Mouse (Mus musculus): ENCODE data around the gene Sf3a2. TPM values are rescaled to one million over a fixed set of nuclear protein-coding genes. Genes with fewer than 3 reads are reported as not detected.

Sf3a2 gene
- polyA plus RNA-seq (2014; fragmentation: Nextera tagmentation; extraction: Ambion mirVana), result 92.6 and 93.9 TPM in 2 replicates

DNA sequence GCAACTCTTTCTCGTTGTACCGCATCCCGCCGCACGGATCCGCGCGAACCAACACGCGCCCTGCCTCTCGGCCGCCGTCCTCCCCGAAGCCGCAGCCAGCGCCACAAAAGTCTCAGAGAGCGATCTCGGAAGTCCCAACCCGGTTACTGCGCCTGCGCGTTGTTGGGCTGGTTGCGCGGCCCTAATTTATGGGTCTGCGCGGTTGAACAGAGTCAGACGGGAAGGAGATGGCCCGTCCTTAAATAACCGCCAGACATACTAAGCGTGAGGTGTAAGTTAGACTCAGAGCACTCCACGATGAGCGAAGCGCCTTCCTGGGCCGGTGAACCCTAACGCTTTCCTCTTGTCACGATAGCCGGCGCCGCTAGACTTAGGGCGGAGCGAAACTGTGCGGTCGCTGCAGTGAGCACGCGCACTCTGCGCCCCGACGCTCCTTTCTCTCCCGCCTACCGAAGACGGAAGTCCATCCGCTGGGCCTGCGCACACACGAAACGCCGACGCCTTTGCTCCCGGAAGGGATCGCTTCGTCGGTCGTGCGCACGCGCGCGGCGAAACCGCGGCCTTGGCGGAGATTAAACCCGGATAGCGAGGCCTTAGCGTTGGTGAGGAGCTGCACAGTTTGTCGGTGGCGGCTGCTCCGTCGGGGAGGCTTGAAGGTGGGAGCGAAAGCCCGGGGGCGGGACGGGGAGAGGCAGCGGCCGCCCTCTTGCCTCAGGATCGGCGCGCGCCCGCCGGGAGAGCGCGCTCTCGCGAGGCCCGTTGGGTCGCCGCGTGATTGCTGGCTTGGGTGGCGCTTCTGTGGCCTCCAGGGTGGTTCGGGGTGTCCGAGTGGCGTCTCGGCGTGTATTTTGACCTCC is at the start of gene Sf3a2, which contains the start of gene Plekhj1:
Gene Sf3a2, plus strand, starts transcription at position 49 of the 857 bp plus-strand sequence.
Gene Plekhj1, minus strand, starts transcription at position 477 of the 857 bp plus-strand sequence.
- DNase-seq (ENCODE audit: low spot score) (peak; percentile 96), ATAC-seq (replicated peaks; ENCODE audit: insufficient number of reproducible peaks, low FRiP score, low TSS enrichment, low read depth) (peak; percentile 84)
- Histone ChIP-seq H3K4me2 (ENCODE audit: low read depth, low read length) (peak within 1 kb of the TSS; percentile 89), H3K4me3 (ENCODE audit: low read depth, low read length) (peak within 1 kb of the TSS; percentile 87), H3K27me3 (ENCODE audit: control insufficient read depth, insufficient read depth, low read length) (no peaks in the 10 kb centered on the region), H3K4me1 (ENCODE audit: control insufficient read depth, insufficient read depth, low read length) (no peaks in the 10 kb centered on the region), H3K36me3 (replicated peaks; ENCODE audit: control insufficient read depth, insufficient read depth, low read depth, low read length) (peaks cover 13% of the 10 kb centered on the region), H3K27ac (replicated peaks; ENCODE audit: low read depth, low read length) (peak within 1 kb of the TSS; percentile 96), H3K9ac (replicated peaks; ENCODE audit: low read length) (peak within 1 kb of the TSS; percentile 94), H3K9me3 (replicated peaks; ENCODE audit: control insufficient read depth, low read length) (no peaks in the 10 kb centered on the region)
- WGBS, result under 1% methylated on average over 102 of the region's 104 CpGs

GRCm38 (mm10) chr10:80748609-80749008 is 49.4 kb upstream of the Sf3a2 start:
- Histone ChIP-seq H3K4me1 (ENCODE audit: control insufficient read depth, insufficient read depth, low read length) (no peaks in the 10 kb centered on the region), H3K9me3 (replicated peaks; ENCODE audit: control insufficient read depth, low read length) (no peaks in the 10 kb centered on the region), H3K4me3 (ENCODE audit: low read depth, low read length) (no peak overlapping the region), H3K36me3 (replicated peaks; ENCODE audit: control insufficient read depth, insufficient read depth, low read depth, low read length) (no peaks in the 10 kb centered on the region), H3K9ac (replicated peaks; ENCODE audit: low read length) (no peak overlapping the region), H3K4me2 (ENCODE audit: low read depth, low read length) (no peak overlapping the region), H3K27me3 (ENCODE audit: control insufficient read depth, insufficient read depth, low read length) (no peaks in the 10 kb centered on the region), H3K27ac (replicated peaks; ENCODE audit: low read depth, low read length) (no peak overlapping the region)
- DNase-seq (ENCODE audit: low spot score), result peak; percentile 92
- WGBS, result 10% methylated on average over 6 of the region's 6 CpGs
- ATAC-seq (replicated peaks; ENCODE audit: insufficient number of reproducible peaks, low FRiP score, low TSS enrichment, low read depth), result no peak

DNA sequence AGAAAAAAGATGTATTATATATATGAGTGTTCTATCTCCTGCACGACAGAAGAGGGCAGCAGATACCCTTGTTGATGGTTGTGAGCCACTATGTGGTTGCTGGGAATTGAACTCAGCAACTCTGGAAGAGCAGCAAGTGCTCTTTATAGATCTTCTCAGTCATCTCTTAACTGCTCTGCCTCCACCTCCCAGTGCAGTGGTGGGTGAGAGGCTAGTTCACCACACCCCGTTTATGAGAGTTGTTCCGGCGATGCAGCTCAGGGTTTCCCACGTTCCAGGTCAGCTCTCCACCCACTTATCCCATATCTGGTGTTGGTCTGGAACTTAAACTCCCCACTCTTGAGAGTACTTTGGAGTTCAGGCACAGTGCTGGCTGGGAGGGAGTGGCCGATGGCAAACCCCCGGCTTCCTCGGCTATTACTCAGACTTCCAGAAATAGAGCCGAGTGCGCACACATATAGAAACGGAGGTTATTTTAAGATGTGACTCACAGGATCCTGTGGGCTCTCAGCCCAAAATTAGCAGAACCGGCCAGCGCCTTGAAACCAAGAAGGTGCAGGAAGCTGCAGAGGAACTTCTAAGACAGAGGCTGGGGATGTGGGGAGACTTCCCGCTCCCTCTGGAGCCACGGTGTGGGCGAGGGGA is 46.7 kb upstream of the Sf3a2 start:
- Histone ChIP-seq H3K27me3 (ENCODE audit: control insufficient read depth, insufficient read depth, low read length) (no peaks in the 10 kb centered on the region), H3K9me3 (replicated peaks; ENCODE audit: control insufficient read depth, low read length) (no peaks in the 10 kb centered on the region), H3K4me1 (ENCODE audit: control insufficient read depth, insufficient read depth, low read length) (peaks cover 3% of the 10 kb centered on the region; the same call in 1 of the 2 replicates), H3K4me3 (ENCODE audit: low read depth, low read length) (no peak overlapping the region), H3K27ac (replicated peaks; ENCODE audit: low read depth, low read length) (no peak overlapping the region), H3K4me2 (ENCODE audit: low read depth, low read length) (peak overlapping the region; percentile 36; the same call in 1 of the 2 replicates), H3K36me3 (replicated peaks; ENCODE audit: control insufficient read depth, insufficient read depth, low read depth, low read length) (no peaks in the 10 kb centered on the region), H3K9ac (replicated peaks; ENCODE audit: low read length) (no peak overlapping the region)
- 18% methylated on average over 16 of the region's 16 CpGs for WGBS
- ATAC-seq (replicated peaks; ENCODE audit: insufficient number of reproducible peaks, low FRiP score, low TSS enrichment, low read depth) (no peak), DNase-seq (ENCODE audit: low spot score) (no peak)

- DNase-seq (ENCODE audit: low spot score), result peak; percentile 85
- H3K27me3 ChIP-seq (ENCODE audit: control insufficient read depth, insufficient read depth, low read length), result no peaks in the 10 kb centered on the region
- 5% methylated on average over 6 of the region's 6 CpGs for WGBS
- H3K9me3 ChIP-seq (replicated peaks; ENCODE audit: control insufficient read depth, low read length), result no peaks in the 10 kb centered on the region
- no peak overlapping the region for H3K4me3 ChIP-seq (ENCODE audit: low read depth, low read length)
- H3K9ac ChIP-seq (replicated peaks; ENCODE audit: low read length), result no peak overlapping the region
- H3K4me1 ChIP-seq (ENCODE audit: control insufficient read depth, insufficient read depth, low read length), result peaks cover 7% of the 10 kb centered on the region
- no peak overlapping the region for H3K27ac ChIP-seq (replicated peaks; ENCODE audit: low read depth, low read length)
- no peaks in the 10 kb centered on the region for H3K36me3 ChIP-seq (replicated peaks; ENCODE audit: control insufficient read depth, insufficient read depth, low read depth, low read length)
- peak overlapping the region; percentile 36 for H3K4me2 ChIP-seq (ENCODE audit: low read depth, low read length)
- peak; percentile 51 for ATAC-seq (replicated peaks; ENCODE audit: insufficient number of reproducible peaks, low FRiP score, low TSS enrichment, low read depth)
Measured at GRCm38 (mm10) chr10:80752079-80752625, 45.8 kb upstream of the Sf3a2 start.

DNA sequence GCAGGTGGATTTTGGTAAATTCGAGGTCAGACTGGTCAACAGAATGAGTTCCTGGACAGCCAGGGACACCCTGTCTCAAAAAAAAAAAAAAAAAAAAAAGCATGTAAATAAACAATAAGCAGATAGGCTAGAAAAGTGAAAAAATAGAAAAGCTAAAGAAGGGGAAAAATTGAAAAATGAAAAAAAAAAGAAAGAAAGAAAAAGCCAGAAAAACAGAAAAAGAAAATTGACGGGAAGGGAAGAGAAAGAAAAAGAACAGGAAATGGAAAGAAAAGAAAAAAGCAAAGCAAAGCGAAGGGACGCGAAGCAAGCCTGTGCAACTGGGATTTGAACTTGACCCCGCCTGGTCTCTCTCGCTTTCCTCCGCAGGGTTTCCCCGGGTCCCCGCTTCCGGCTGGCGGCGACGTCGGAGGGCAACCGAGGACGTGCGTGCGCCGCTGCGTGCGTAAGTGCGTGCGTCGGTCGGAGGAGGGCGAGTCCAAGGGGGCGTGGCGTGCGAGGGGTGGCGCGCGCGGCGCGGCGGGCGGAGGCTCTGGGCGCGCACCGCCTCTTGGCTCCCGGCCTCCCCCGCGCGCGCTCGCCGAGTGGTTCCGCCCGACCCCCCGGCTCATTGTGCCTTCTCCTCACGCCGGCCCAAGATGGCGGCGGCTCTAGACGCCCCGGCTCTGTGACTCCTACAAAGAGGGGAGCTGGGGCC is 43.3 kb upstream of the Sf3a2 start, which contains the start of gene Dot1l:
Gene Dot1l, plus strand, starts transcription at position 613 of the 697 bp plus-strand sequence.
- peak within 1 kb of the TSS; percentile 44; the same call in 1 of the 2 replicates for H3K27ac ChIP-seq (replicated peaks; ENCODE audit: low read depth, low read length)
- H3K4me1 ChIP-seq (ENCODE audit: control insufficient read depth, insufficient read depth, low read length), result peaks cover 12% of the 10 kb centered on the region
- peak within 1 kb of the TSS; percentile 65 for H3K4me2 ChIP-seq (ENCODE audit: low read depth, low read length)
- ATAC-seq (replicated peaks; ENCODE audit: insufficient number of reproducible peaks, low FRiP score, low TSS enrichment, low read depth), result peak; percentile 82
- WGBS, result 1% methylated on average over 51 of the region's 57 CpGs
- no peaks in the 10 kb centered on the region for H3K36me3 ChIP-seq (replicated peaks; ENCODE audit: control insufficient read depth, insufficient read depth, low read depth, low read length)
- H3K9me3 ChIP-seq (replicated peaks; ENCODE audit: control insufficient read depth, low read length), result no peaks in the 10 kb centered on the region
- peak within 1 kb of the TSS; percentile 90 for H3K9ac ChIP-seq (replicated peaks; ENCODE audit: low read length)
- no peaks in the 10 kb centered on the region for H3K27me3 ChIP-seq (ENCODE audit: control insufficient read depth, insufficient read depth, low read length)
- peak within 1 kb of the TSS; percentile 79 for H3K4me3 ChIP-seq (ENCODE audit: low read depth, low read length)
- peak; percentile 98 for DNase-seq (ENCODE audit: low spot score)

GRCm38 (mm10) chr10:80755291-80756015 is 42.5 kb upstream of the Sf3a2 start:
- WGBS, result under 1% methylated on average over 44 of the region's 75 CpGs

GRCm38 (mm10) chr10:80756099-80756498 is 41.9 kb upstream of the Sf3a2 start:
- no peak for ATAC-seq (replicated peaks; ENCODE audit: insufficient number of reproducible peaks, low FRiP score, low TSS enrichment, low read depth)
- no peaks in the 10 kb centered on the region for H3K27me3 ChIP-seq (ENCODE audit: control insufficient read depth, insufficient read depth, low read length)

More at GRCm38 (mm10) chr10:80755291-80756015, 42.5 kb upstream of the Sf3a2 start:
- peak overlapping the region; percentile 79 for H3K4me3 ChIP-seq (ENCODE audit: low read depth, low read length)
- ATAC-seq (replicated peaks; ENCODE audit: insufficient number of reproducible peaks, low FRiP score, low TSS enrichment, low read depth) (no peak), DNase-seq (ENCODE audit: low spot score) (no peak)
- peak overlapping the region; percentile 44; the same call in 1 of the 2 replicates for H3K27ac ChIP-seq (replicated peaks; ENCODE audit: low read depth, low read length)
- H3K4me2 ChIP-seq (ENCODE audit: low read depth, low read length), result peak overlapping the region; percentile 65
- peak overlapping the region; percentile 90 for H3K9ac ChIP-seq (replicated peaks; ENCODE audit: low read length)
- no peaks in the 10 kb centered on the region for H3K9me3 ChIP-seq (replicated peaks; ENCODE audit: control insufficient read depth, low read length)
- no peaks in the 10 kb centered on the region for H3K36me3 ChIP-seq (replicated peaks; ENCODE audit: control insufficient read depth, insufficient read depth, low read depth, low read length)
- peaks cover 12% of the 10 kb centered on the region for H3K4me1 ChIP-seq (ENCODE audit: control insufficient read depth, insufficient read depth, low read length)
- no peaks in the 10 kb centered on the region for H3K27me3 ChIP-seq (ENCODE audit: control insufficient read depth, insufficient read depth, low read length)

More at GRCm38 (mm10) chr10:80756099-80756498, 41.9 kb upstream of the Sf3a2 start:
- no peak overlapping the region for H3K27ac ChIP-seq (replicated peaks; ENCODE audit: low read depth, low read length)
- H3K9me3 ChIP-seq (replicated peaks; ENCODE audit: control insufficient read depth, low read length), result no peaks in the 10 kb centered on the region
- peak overlapping the region; percentile 90 for H3K9ac ChIP-seq (replicated peaks; ENCODE audit: low read length)
- WGBS, result 28% methylated on average over 3 of the region's 3 CpGs
- peak overlapping the region; percentile 79 for H3K4me3 ChIP-seq (ENCODE audit: low read depth, low read length)
- no peak for DNase-seq (ENCODE audit: low spot score)
- H3K4me2 ChIP-seq (ENCODE audit: low read depth, low read length), result peak overlapping the region; percentile 65
- H3K36me3 ChIP-seq (replicated peaks; ENCODE audit: control insufficient read depth, insufficient read depth, low read depth, low read length), result no peaks in the 10 kb centered on the region
- H3K4me1 ChIP-seq (ENCODE audit: control insufficient read depth, insufficient read depth, low read length), result peaks cover 12% of the 10 kb centered on the region

Data from embryonic facial prominence, embryonic 11.5 days (tissue).